Mouse (Mus musculus): ENCODE results near the gene Gart. TPM values are rescaled to one million over a fixed set of nuclear protein-coding genes. Genes with fewer than 3 reads are reported as not detected.
A peak's percentile ranks its signal among the peaks of the same experiment; 100 is the strongest.

Gart gene
- polyA plus RNA-seq, 1 experiment = 64.1 TPM

GRCm38 (mm10) chr16:91614552-91614951 lies 32.2 kb downstream of the Gart start:
- Histone ChIP-seq H3K79me2 (ENCODE audit: control insufficient read depth, insufficient read depth) (no peaks in the 10 kb centered on the region), H3K36me3 (ENCODE audit: control insufficient read depth, insufficient read depth) (no peaks in the 10 kb centered on the region), H3K4me3 (no peak overlapping the region), H3K27me3 (ENCODE audit: control insufficient read depth, insufficient read depth, insufficient read length) (peaks cover 4% of the 10 kb centered on the region), H3ac (ENCODE audit: control insufficient read depth, insufficient read length) (no peak overlapping the region), H3K4me2 (ENCODE audit: low read depth) (no peak overlapping the region)
- no peak for TF ChIP-seq MYOD1 (IDR thresholded peaks at IDR 0.05; ENCODE audit: control insufficient read depth in 1 of 3, insufficient read length in 2 of 3, low read depth in 2 of 3)
- no peak for TF ChIP-seq TCF3 (IDR thresholded peaks at IDR 0.05; ENCODE audit: insufficient read length, low read depth)
- TF ChIP-seq TCF12 (IDR thresholded peaks at IDR 0.05; ENCODE audit: insufficient read depth, poor library complexity, severe bottlenecking) = no peak
- no peak for TF ChIP-seq POLR2A (IDR thresholded peaks at IDR 0.05; ENCODE audit: insufficient read length, low read depth)
- no peak for TF ChIP-seq CEBPB (IDR thresholded peaks at IDR 0.05; ENCODE audit: insufficient read depth, poor library complexity, severe bottlenecking)

GRCm38 (mm10) chr16:91612525-91612924 lies 34.2 kb downstream of the Gart start:
- Histone ChIP-seq H3K4me3 (no peak overlapping the region), H3K27me3 (ENCODE audit: control insufficient read depth, insufficient read depth, insufficient read length) (peaks cover 4% of the 10 kb centered on the region), H3K4me2 (ENCODE audit: low read depth) (no peak overlapping the region), H3K36me3 (ENCODE audit: control insufficient read depth, insufficient read depth) (no peaks in the 10 kb centered on the region), H3K79me2 (ENCODE audit: control insufficient read depth, insufficient read depth) (no peaks in the 10 kb centered on the region), H3ac (ENCODE audit: control insufficient read depth, insufficient read length) (no peak overlapping the region)
- TF ChIP-seq SRF (IDR thresholded peaks at IDR 0.05; ENCODE audit: control insufficient read depth, insufficient read length, low read depth) (peak; percentile 79), MYOD1 (IDR thresholded peaks at IDR 0.05; ENCODE audit: control insufficient read depth in 1 of 3, insufficient read length in 2 of 3, low read depth in 2 of 3) (peak in 1 of 3 experiments; percentile 8), TCF12 (IDR thresholded peaks at IDR 0.05; ENCODE audit: insufficient read depth, poor library complexity, severe bottlenecking) (no peak)

- TF ChIP-seq POLR2A (IDR thresholded peaks at IDR 0.05; ENCODE audit: insufficient read length, low read depth) = no peak
- no peak for TF ChIP-seq MYOD1 (IDR thresholded peaks at IDR 0.05; ENCODE audit: control insufficient read depth in 1 of 3, insufficient read length in 2 of 3, low read depth in 2 of 3)
- TF ChIP-seq POLR2AphosphoS2 (IDR thresholded peaks at IDR 0.05; ENCODE audit: insufficient read length, low read depth) = no peak
- no peak for TF ChIP-seq CEBPB (IDR thresholded peaks at IDR 0.05; ENCODE audit: insufficient read depth, poor library complexity, severe bottlenecking)
- no peak for TF ChIP-seq E2F4 (IDR thresholded peaks at IDR 0.05; ENCODE audit: insufficient read depth)
- TF ChIP-seq TCF12 (IDR thresholded peaks at IDR 0.05; ENCODE audit: insufficient read depth, poor library complexity, severe bottlenecking) = no peak
- no peak for TF ChIP-seq REST (IDR thresholded peaks at IDR 0.05; ENCODE audit: insufficient read depth, insufficient read length)
- TF ChIP-seq SRF (IDR thresholded peaks at IDR 0.05; ENCODE audit: control insufficient read depth, insufficient read length, low read depth) = no peak
- TF ChIP-seq MYOG (IDR thresholded peaks at IDR 0.05; ENCODE audit: control insufficient read depth in 1 of 3, insufficient read depth in 1 of 3, insufficient read length in 2 of 3, low read depth in 2 of 3) = no peak
- TF ChIP-seq USF1 (IDR thresholded peaks at IDR 0.05; ENCODE audit: low read depth) = no peak
These were observed 35.5 kb downstream of the Gart start for GRCm38 (mm10) chr16:91611248-91611647.

GRCm38 (mm10) chr16:91609501-91610245 lies 37.1 kb downstream of the Gart start:
- H3ac ChIP-seq (ENCODE audit: control insufficient read depth, insufficient read length) = no peak overlapping the region
- H3K36me3 ChIP-seq (ENCODE audit: control insufficient read depth, insufficient read depth) = no peaks in the 10 kb centered on the region
- peak overlapping the region; percentile 16 for H3K4me2 ChIP-seq (ENCODE audit: low read depth)
- TF ChIP-seq REST (IDR thresholded peaks at IDR 0.05; ENCODE audit: insufficient read depth, insufficient read length) = no peak
- TF ChIP-seq TCF3 (IDR thresholded peaks at IDR 0.05; ENCODE audit: insufficient read length, low read depth) = no peak
- TF ChIP-seq SRF (IDR thresholded peaks at IDR 0.05; ENCODE audit: control insufficient read depth, insufficient read length, low read depth) = no peak
- no peak for TF ChIP-seq POLR2AphosphoS2 (IDR thresholded peaks at IDR 0.05; ENCODE audit: insufficient read length, low read depth)
- no peak for TF ChIP-seq USF1 (IDR thresholded peaks at IDR 0.05; ENCODE audit: low read depth)
- no peak for TF ChIP-seq CEBPB (IDR thresholded peaks at IDR 0.05; ENCODE audit: insufficient read depth, poor library complexity, severe bottlenecking)
- no peak for TF ChIP-seq MYOD1 (IDR thresholded peaks at IDR 0.05; ENCODE audit: control insufficient read depth in 1 of 3, insufficient read length in 2 of 3, low read depth in 2 of 3)
- TF ChIP-seq TCF12 (IDR thresholded peaks at IDR 0.05; ENCODE audit: insufficient read depth, poor library complexity, severe bottlenecking) = no peak
- no peak for TF ChIP-seq E2F4 (IDR thresholded peaks at IDR 0.05; ENCODE audit: insufficient read depth)
- H3K27me3 ChIP-seq (ENCODE audit: control insufficient read depth, insufficient read depth, insufficient read length) = no peaks in the 10 kb centered on the region
- H3K4me3 ChIP-seq = no peak overlapping the region
- no peaks in the 10 kb centered on the region for H3K79me2 ChIP-seq (ENCODE audit: control insufficient read depth, insufficient read depth)

More at GRCm38 (mm10) chr16:91611248-91611647, 35.5 kb downstream of the Gart start:
- H3K27me3 ChIP-seq (ENCODE audit: control insufficient read depth, insufficient read depth, insufficient read length) = no peaks in the 10 kb centered on the region
- no peaks in the 10 kb centered on the region for H3K79me2 ChIP-seq (ENCODE audit: control insufficient read depth, insufficient read depth)
- H3K36me3 ChIP-seq (ENCODE audit: control insufficient read depth, insufficient read depth) = no peaks in the 10 kb centered on the region
- no peak overlapping the region for H3K4me2 ChIP-seq (ENCODE audit: low read depth)
- H3ac ChIP-seq (ENCODE audit: control insufficient read depth, insufficient read length) = no peak overlapping the region
- H3K4me3 ChIP-seq = no peak overlapping the region

GRCm38 (mm10) chr16:91606958-91607357 lies 39.8 kb downstream of the Gart start:
- Histone ChIP-seq H3K4me2 (ENCODE audit: low read depth) (no peak overlapping the region), H3K36me3 (ENCODE audit: control insufficient read depth, insufficient read depth) (no peaks in the 10 kb centered on the region), H3ac (ENCODE audit: control insufficient read depth, insufficient read length) (no peak overlapping the region), H3K27me3 (ENCODE audit: control insufficient read depth, insufficient read depth, insufficient read length) (no peaks in the 10 kb centered on the region), H3K4me3 (no peak overlapping the region), H3K79me2 (ENCODE audit: control insufficient read depth, insufficient read depth) (no peaks in the 10 kb centered on the region)
- TF ChIP-seq USF1 (IDR thresholded peaks at IDR 0.05; ENCODE audit: low read depth) = no peak
- peak in 2 of 3 experiments; percentile 59 to 95 for TF ChIP-seq MYOD1 (IDR thresholded peaks at IDR 0.05; ENCODE audit: control insufficient read depth in 1 of 3, insufficient read length in 2 of 3, low read depth in 2 of 3)
- no peak for TF ChIP-seq MYOG (IDR thresholded peaks at IDR 0.05; ENCODE audit: control insufficient read depth in 1 of 3, insufficient read depth in 1 of 3, insufficient read length in 2 of 3, low read depth in 2 of 3)
- TF ChIP-seq CEBPB (IDR thresholded peaks at IDR 0.05; ENCODE audit: insufficient read depth, poor library complexity, severe bottlenecking) = no peak
- TF ChIP-seq E2F4 (IDR thresholded peaks at IDR 0.05; ENCODE audit: insufficient read depth) = no peak

All from myocyte (in vitro differentiated cells).